Mouse (Mus musculus) retina, adult 2 months (tissue): ENCODE data around the gene Bhmt.
"Not testable (repeated sequence)": the region's sequence is repeated elsewhere in the genome, so short reads cannot be mapped to it uniquely, and the experiment has no call there.

Experiments used
- DNase-seq: peaks from one replicate; pipeline ENCODE4 v3.0.0-alpha.2; 2012; ENCODE audit warnings: low read depth, low spot score

Gene Bhmt

GRCm38 (mm10) chr13:93608476-93608875, 29.3 kb downstream of the Bhmt start:
- no peak for DNase-seq

GRCm38 (mm10) chr13:93607701-93608100, 30.1 kb downstream of the Bhmt start:
- DNase-seq = no peak

GRCm38 (mm10) chr13:93606868-93607578, 30.7 kb downstream of the Bhmt start:
- no peak for DNase-seq

- DNase-seq = no peak
Observed at GRCm38 (mm10) chr13:93604698-93605097, 33.1 kb downstream of the Bhmt start.

- DNase-seq = no peak
Observed at GRCm38 (mm10) chr13:93601527-93601926, 36.2 kb downstream of the Bhmt start.

GRCm38 (mm10) chr13:93593040-93593699, 44.6 kb downstream of the Bhmt start:
- no peak for DNase-seq

GRCm38 (mm10) chr13:93582526-93582925, 55.2 kb downstream of the Bhmt start:
- not testable (repeated sequence) for DNase-seq

- DNase-seq = no peak
Observed at GRCm38 (mm10) chr13:93580431-93580830, 57.3 kb downstream of the Bhmt start.

GRCm38 (mm10) chr13:93569676-93570075, 68.1 kb downstream of the Bhmt start:
- no peak for DNase-seq
